Mouse (Mus musculus) midbrain, embryonic 16.5 days (tissue): Measurements from ENCODE around the gene Dnah2. TPM values are rescaled to one million over a fixed set of nuclear protein-coding genes. Genes with fewer than 3 reads are reported as not detected.

Experiments used
- ATAC-seq: fragments of 200-750 bp; cut with Nextera tagmentation; 2 replicates; pipeline ENCODE4 v1.8.0; 2017; ENCODE audit warnings: moderate TSS enrichment
- H3K27ac ChIP-seq: fragments of 300-500 bp; sonication (generic); 2 replicates; pipeline ENCODE4 v1.5.1; 2014; ENCODE audit warnings: mild to moderate bottlenecking, low read length, mixed read lengths
- H3K27me3 ChIP-seq: fragments of 300-500 bp; sonication (generic); 2 replicates; pipeline ENCODE4 v1.6.1; 2014; ENCODE audit warnings: low read depth, low read length, mixed read lengths; ENCODE audit not compliant: control insufficient read depth, insufficient read depth
- H3K36me3 ChIP-seq: fragments of 300-500 bp; sonication (generic); 2 replicates; pipeline ENCODE4 v1.6.1; 2014; ENCODE audit warnings: mild to moderate bottlenecking, low read length, moderate library complexity, mixed read lengths; ENCODE audit not compliant: control insufficient read depth, insufficient read depth
- H3K4me1 ChIP-seq: fragments of 300-500 bp; sonication (generic); 2 replicates; pipeline ENCODE4 v1.6.1; 2014; ENCODE audit warnings: mild to moderate bottlenecking, low read length, mixed read lengths; ENCODE audit not compliant: control insufficient read depth, insufficient read depth
- H3K4me2 ChIP-seq: fragments of 300-500 bp; sonication (generic); 2 replicates; pipeline ENCODE4 v1.6.1; 2014; ENCODE audit warnings: mild to moderate bottlenecking, low read length, mixed read lengths
- H3K4me3 ChIP-seq: fragments of 300-500 bp; sonication (generic); 2 replicates; pipeline ENCODE4 v1.5.1; 2014; ENCODE audit warnings: low read depth, mild to moderate bottlenecking, low read length, moderate library complexity, mixed read lengths
- H3K9ac ChIP-seq: fragments of 300-500 bp; sonication (generic); 2 replicates; pipeline ENCODE4 v1.6.1; 2014; ENCODE audit warnings: low read depth, low read length, mixed read lengths
- H3K9me3 ChIP-seq: fragments of 300-500 bp; sonication (generic); replicated peaks from 2 replicates; pipeline ENCODE4 v1.6.1; 2014; ENCODE audit warnings: mild to moderate bottlenecking, low read length, mixed read lengths; ENCODE audit not compliant: control insufficient read depth, poor library complexity, severe bottlenecking
- WGBS: fragments of 180-500 bp; shearing (Covaris S2); extraction: QIAGEN DNeasy Blood & Tissue Kit; methylation state at CpG from one replicate; pipeline ENCODE4 v1.1.7; 2014; 5-methylcytosine and 5-hydroxymethylcytosine counted together
- polyA plus RNA-seq: library from polyadenylated mRNA; unstranded; fragments of >200 nt; fragmentation: Nextera tagmentation; extraction: Ambion mirVana; gene quantifications from 2 replicates; pipeline ENCODE4 v1.2.1, GENCODE M21; 2015

Dnah2 gene
- polyA plus RNA-seq, 1 experiment from 2014 or later: 5.1 TPM

GRCm38 (mm10) chr11:69513840-69514239, 35.1 kb downstream of the Dnah2 start:
- peak; percentile 76; the same call in 1 of the 2 replicates for ATAC-seq
- WGBS: 9% methylated on average over 6 of the region's 6 CpGs

GRCm38 (mm10) chr11:69510796-69511496, 38.0 kb downstream of the Dnah2 start:
- H3K27me3 ChIP-seq: no peaks in the 10 kb centered on the region
- no peaks in the 10 kb centered on the region for H3K9me3 ChIP-seq
- no peak overlapping the region for H3K9ac ChIP-seq
- ATAC-seq: no peak
- WGBS: 62% methylated on average over 7 of the region's 7 CpGs
- no peak overlapping the region for H3K4me2 ChIP-seq
- no peak overlapping the region for H3K4me3 ChIP-seq
- no peaks in the 10 kb centered on the region for H3K36me3 ChIP-seq
- no peak overlapping the region for H3K27ac ChIP-seq
- H3K4me1 ChIP-seq: no peaks in the 10 kb centered on the region

More at GRCm38 (mm10) chr11:69513840-69514239, 35.1 kb downstream of the Dnah2 start:
- Histone ChIP-seq H3K4me3 (no peak overlapping the region), H3K9ac (no peak overlapping the region), H3K4me2 (no peak overlapping the region), H3K4me1 (no peaks in the 10 kb centered on the region), H3K27ac (no peak overlapping the region), H3K27me3 (no peaks in the 10 kb centered on the region), H3K36me3 (no peaks in the 10 kb centered on the region), H3K9me3 (no peaks in the 10 kb centered on the region)

- no peaks in the 10 kb centered on the region for H3K4me1 ChIP-seq
- H3K4me2 ChIP-seq: no peak overlapping the region
- H3K9ac ChIP-seq: no peak overlapping the region
- no peaks in the 10 kb centered on the region for H3K9me3 ChIP-seq
- no peak for ATAC-seq
- H3K27ac ChIP-seq: no peak overlapping the region
- no peaks in the 10 kb centered on the region for H3K36me3 ChIP-seq
- H3K4me3 ChIP-seq: no peak overlapping the region
- WGBS: 56% methylated on average over 4 of the region's 4 CpGs
- no peaks in the 10 kb centered on the region for H3K27me3 ChIP-seq
These were observed 45.0 kb downstream of the Dnah2 start for GRCm38 (mm10) chr11:69503863-69504280.

DNA sequence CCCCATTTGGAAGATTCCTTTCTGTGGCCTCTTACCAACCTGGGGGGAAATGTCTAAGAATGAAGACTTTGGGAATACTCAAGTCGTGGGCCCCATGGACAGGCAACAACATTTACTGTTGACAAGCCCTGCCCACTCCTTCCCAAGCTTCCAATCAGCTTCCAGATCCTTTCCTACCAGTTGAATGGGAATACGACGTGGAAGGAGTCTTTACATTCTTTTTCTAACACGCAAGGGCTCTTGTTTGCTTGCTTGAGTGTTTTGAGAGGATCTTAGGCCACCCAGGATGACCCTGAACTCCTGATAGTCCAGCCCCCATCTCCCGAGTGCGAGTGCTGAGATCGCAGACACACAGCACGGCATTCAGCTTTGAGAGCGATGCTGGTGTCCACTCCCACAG, 47.4 kb downstream of the Dnah2 start:
- Histone ChIP-seq H3K4me3 (no peak overlapping the region), H3K9me3 (no peaks in the 10 kb centered on the region), H3K27ac (no peak overlapping the region), H3K9ac (no peak overlapping the region), H3K4me1 (no peaks in the 10 kb centered on the region), H3K4me2 (no peak overlapping the region), H3K27me3 (no peaks in the 10 kb centered on the region), H3K36me3 (no peaks in the 10 kb centered on the region; the same call in 1 of the 2 replicates)
- no peak for ATAC-seq
- 66% methylated on average over 9 of the region's 9 CpGs for WGBS

- ATAC-seq: no peak
These were observed 49.8 kb downstream of the Dnah2 start for GRCm38 (mm10) chr11:69499140-69499539.

DNA sequence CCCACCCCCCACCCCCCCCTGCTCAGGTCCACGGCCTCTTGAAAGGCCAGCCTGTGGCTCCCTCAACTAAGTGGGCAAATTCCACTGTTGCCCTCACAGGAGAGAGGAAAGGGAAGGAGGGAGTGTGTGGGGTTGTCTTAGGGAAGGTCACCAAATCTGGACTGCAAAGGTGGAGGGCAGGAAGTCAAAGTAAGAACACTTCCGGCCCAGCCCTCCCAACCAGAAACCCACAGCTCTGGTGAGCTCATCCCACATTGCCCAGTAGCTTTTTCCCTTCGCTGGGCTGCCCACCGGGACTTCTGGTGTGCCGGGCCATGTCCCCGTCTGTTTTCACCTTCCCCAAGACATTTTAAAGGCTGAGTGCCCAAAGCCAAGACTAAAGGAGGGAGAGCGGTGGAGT, 57.2 kb downstream of the Dnah2 start:
- Histone ChIP-seq H3K9ac (no peak overlapping the region), H3K4me1 (no peaks in the 10 kb centered on the region), H3K27ac (no peak overlapping the region), H3K4me2 (no peak overlapping the region), H3K9me3 (no peaks in the 10 kb centered on the region), H3K27me3 (no peaks in the 10 kb centered on the region), H3K4me3 (no peak overlapping the region), H3K36me3 (no peaks in the 10 kb centered on the region)
- no peak for ATAC-seq
- WGBS: 88% methylated on average over 7 of the region's 7 CpGs

More at GRCm38 (mm10) chr11:69499140-69499539, 49.8 kb downstream of the Dnah2 start:
- WGBS: 91% methylated on average over 11 of the region's 11 CpGs
- Histone ChIP-seq H3K27ac (no peak overlapping the region), H3K27me3 (no peaks in the 10 kb centered on the region), H3K4me2 (no peak overlapping the region), H3K4me1 (no peaks in the 10 kb centered on the region), H3K9me3 (no peaks in the 10 kb centered on the region), H3K9ac (no peak overlapping the region), H3K4me3 (no peak overlapping the region), H3K36me3 (no peaks in the 10 kb centered on the region; the same call in 1 of the 2 replicates)

DNA sequence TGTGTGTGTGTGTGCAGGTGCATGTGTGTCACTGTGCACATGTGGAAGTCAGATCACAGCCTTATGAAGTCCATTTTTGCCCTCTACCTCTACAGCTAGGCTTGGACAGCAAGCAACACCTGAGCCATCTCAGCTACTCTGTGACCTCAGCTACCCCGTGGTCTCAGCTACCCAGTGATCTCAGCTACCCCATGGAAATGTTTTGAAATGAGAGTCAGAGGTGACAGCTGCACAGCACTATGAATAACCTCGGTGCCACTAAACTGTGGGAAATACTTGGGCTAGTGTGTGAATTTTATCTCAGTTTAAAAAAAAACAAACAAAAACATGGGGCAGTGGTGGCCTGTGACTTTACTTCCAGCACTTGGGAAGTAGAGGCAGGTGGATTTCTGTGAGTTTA, 58.0 kb downstream of the Dnah2 start:
- Histone ChIP-seq H3K4me1 (no peaks in the 10 kb centered on the region), H3K27ac (no peak overlapping the region), H3K27me3 (no peaks in the 10 kb centered on the region), H3K9me3 (no peaks in the 10 kb centered on the region), H3K9ac (no peak overlapping the region), H3K4me2 (no peak overlapping the region), H3K4me3 (no peak overlapping the region), H3K36me3 (no peaks in the 10 kb centered on the region)
- WGBS: 78% methylated on average over 2 of the region's 2 CpGs
- no peak for ATAC-seq

DNA sequence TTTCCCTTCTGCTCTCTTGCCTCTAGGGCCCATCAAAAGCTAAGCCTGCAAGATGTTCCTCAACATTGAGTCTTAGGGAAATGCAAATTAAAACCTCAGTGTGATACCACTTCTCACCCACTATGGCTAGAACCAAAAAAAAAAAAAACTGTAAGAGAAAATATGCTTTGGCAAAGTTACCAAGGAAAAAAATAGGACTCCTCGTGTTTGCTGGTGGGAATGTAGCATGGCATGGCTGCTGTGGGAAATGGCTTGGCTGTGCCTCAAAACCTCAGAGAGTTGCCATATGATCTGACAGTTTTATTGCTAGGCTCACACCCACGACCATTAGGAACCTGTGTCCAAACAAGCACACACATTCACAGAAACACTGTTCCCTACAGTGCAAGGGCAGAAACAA, 61.4 kb downstream of the Dnah2 start:
- no peaks in the 10 kb centered on the region for H3K4me1 ChIP-seq
- 90% methylated on average over 2 of the region's 2 CpGs for WGBS

DNA sequence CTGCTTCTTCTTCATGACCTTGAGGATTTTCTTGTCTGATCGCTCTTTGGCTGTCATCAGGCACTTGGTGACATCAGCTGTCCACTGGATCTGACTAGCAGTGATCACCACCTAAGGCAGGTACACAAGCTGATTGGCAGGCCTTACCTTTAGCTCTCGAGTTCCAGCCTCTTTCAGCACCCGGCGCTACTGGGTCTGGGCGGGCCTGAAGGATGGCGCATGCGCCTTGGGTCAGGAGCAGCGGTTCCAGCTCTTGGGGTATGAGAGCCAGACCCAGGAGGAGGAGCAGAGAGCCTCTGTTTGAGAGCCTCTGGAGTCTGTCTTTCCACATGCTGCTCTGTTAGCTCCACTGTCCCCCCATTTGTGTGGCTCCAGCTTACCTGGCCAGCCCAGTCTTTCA, 71.3 kb downstream of the Dnah2 start:
- H3K9me3 ChIP-seq: no peaks in the 10 kb centered on the region
- H3K9ac ChIP-seq: no peak overlapping the region
- H3K4me2 ChIP-seq: no peak overlapping the region
- 85% methylated on average over 8 of the region's 8 CpGs for WGBS
- no peak overlapping the region for H3K27ac ChIP-seq
- H3K4me1 ChIP-seq: no peaks in the 10 kb centered on the region
- no peak overlapping the region for H3K4me3 ChIP-seq
- H3K27me3 ChIP-seq: no peaks in the 10 kb centered on the region
- no peaks in the 10 kb centered on the region for H3K36me3 ChIP-seq
- ATAC-seq: no peak

More for the DNA sequence above, 61.4 kb downstream of the Dnah2 start:
- Histone ChIP-seq H3K9ac (no peak overlapping the region), H3K4me3 (no peak overlapping the region), H3K9me3 (no peaks in the 10 kb centered on the region), H3K27ac (no peak overlapping the region), H3K27me3 (no peaks in the 10 kb centered on the region), H3K4me2 (no peak overlapping the region), H3K36me3 (no peaks in the 10 kb centered on the region)
- no peak for ATAC-seq
